Comparison of ENCODE assay signal across 8 mouse cellular contexts in genomic region chr12:30584356-30584740, GRCm38 (mm10). TPM values are rescaled to one million over a fixed set of nuclear protein-coding genes. Genes with fewer than 3 reads are reported as not detected.
A peak's percentile ranks its signal among the peaks of the same experiment; 100 is the strongest.
DNase-seq lines count a peak whose midpoint lies in the region; ATAC-seq lines count a peak whose summit lies in the region.

Gene Tmem18 (plus strand): TSS chr12:30584426.

- H3K9me3 ChIP-seq in hindbrain, embryonic 16.5 days (ENCODE audit: control insufficient read depth, low read length): no peaks in the 10 kb centered on the region

- H3K27ac ChIP-seq in hindbrain, embryonic 16.5 days (ENCODE audit: low read depth, low read length): peak within 1 kb of the TSS; percentile 87
- peak within 1 kb of the TSS; percentile 45 for H3K27ac ChIP-seq in macrophage

- H3K9ac ChIP-seq in hindbrain, embryonic 16.5 days (ENCODE audit: low read depth, low read length): peak within 1 kb of the TSS; percentile 91

- DNase-seq in WW6 (ENCODE audit: low read depth, low spot score): peak; percentile 74
- peak; percentile 51 to 80 for DNase-seq in cerebellum, postnatal 4 days (ENCODE audit: low spot score in 2 of 2)
- DNase-seq in gastrocnemius, adult 18-20 months (ENCODE audit: low spot score): peak; percentile 82
- DNase-seq in left cerebral cortex, adult 18-20 months (ENCODE audit: low spot score in 2 of 2): peak; percentile 78 to 82
- peak; percentile 85 for DNase-seq in right cerebral cortex, adult 18-20 months
- DNase-seq in urinary bladder, postnatal 10 days (ENCODE audit: low spot score): peak; percentile 45

- under 1% methylated on average over 35 of the region's 35 CpGs for WGBS in hindbrain, embryonic 16.5 days
- under 1% methylated on average over 35 of the region's 35 CpGs for WGBS in macrophage (ENCODE audit: missing documents)

- H3K36me3 ChIP-seq in hindbrain, embryonic 16.5 days (ENCODE audit: control insufficient read depth, insufficient read depth, low read length): peaks cover 15% of the 10 kb centered on the region
- peaks cover 31% of the 10 kb centered on the region for H3K36me3 ChIP-seq in macrophage (ENCODE audit: inconsistent target)

- H3K27me3 ChIP-seq in hindbrain, embryonic 16.5 days (replicated peaks; ENCODE audit: control insufficient read depth, insufficient read depth, low read length): no peaks in the 10 kb centered on the region

- peaks cover 9% of the 10 kb centered on the region for H3K4me1 ChIP-seq in hindbrain, embryonic 16.5 days (ENCODE audit: control insufficient read depth, insufficient read depth, low read depth, low read length)

- H3K4me3 ChIP-seq in hindbrain, embryonic 16.5 days (ENCODE audit: low read length): peak within 1 kb of the TSS; percentile 69
- peak within 1 kb of the TSS; percentile 82 for H3K4me3 ChIP-seq in macrophage (ENCODE audit: inconsistent target)

- peak within 1 kb of the TSS; percentile 94 for H3K4me2 ChIP-seq in hindbrain, embryonic 16.5 days (ENCODE audit: low read length)

- peaks cover 9% of the 10 kb centered on the region; the same call in 1 of the 2 replicates for H3K79me2 ChIP-seq in macrophage (ENCODE audit: inconsistent target)

- ATAC-seq in hindbrain, embryonic 16.5 days: peak; percentile 95

RNA-seq across cellular contexts. Expression of gene Tmem18, which starts in this region (rescaled TPM):
- total RNA-seq in gastrocnemius, adult 18-20 months (2021): 1 to 10 TPM; 6.5 to 7.4 TPM
- 38.2 and 38.9 TPM in 2 replicates for polyA plus RNA-seq in hindbrain, embryonic 16.5 days (2015; fragmentation: Nextera tagmentation; extraction: Ambion mirVana)
- total RNA-seq in left cerebral cortex, adult 18-20 months (2021): 10 to 100 TPM; 30.0 to 33.8 TPM
- total RNA-seq in macrophage (2018; cell fraction: chromatin; rRNA removed): 10 to 100 TPM in 21 of 26 experiments, 1 to 10 TPM in 5; 6.3 to 54.7 (median 24.4) TPM
- total RNA-seq in macrophage (2018; cell fraction: cytosol; rRNA removed): 10 to 100 TPM in 20 of 26 experiments, 1 to 10 TPM in 6; 6.8 to 22.0 (median 12.9) TPM
- total RNA-seq in macrophage (2018; cell fraction: nucleus; rRNA removed): 10 to 100 TPM in 24 of 26 experiments, 1 to 10 TPM in 2; 9.4 to 41.1 (median 15.9) TPM
- 14.2 to 19.3 TPM (median 18.3 TPM) in 3 replicates for polyA plus RNA-seq in macrophage (2018)

Comparison
In these comparisons a context has a peak if more than half of its experiments do, and no peak if none do; other contexts are left out.
1. Peak in every context shown above with its lines: DNase-seq, ATAC-seq, H3K4me3 ChIP-seq and H3K27ac ChIP-seq.